Mouse (Mus musculus) thymus, adult 18-20 months (tissue): ENCODE data around the gene Frmpd1.
A peak's percentile ranks its signal among the peaks of the same experiment; 100 is the strongest.

Experiments
- DNase-seq, 2 experiments: peaks; one replicate each; pipeline ENCODE4 v3.0.0; 2022; ENCODE audit warnings: mixed read lengths in 2 of 2

Frmpd1 gene

DNA sequence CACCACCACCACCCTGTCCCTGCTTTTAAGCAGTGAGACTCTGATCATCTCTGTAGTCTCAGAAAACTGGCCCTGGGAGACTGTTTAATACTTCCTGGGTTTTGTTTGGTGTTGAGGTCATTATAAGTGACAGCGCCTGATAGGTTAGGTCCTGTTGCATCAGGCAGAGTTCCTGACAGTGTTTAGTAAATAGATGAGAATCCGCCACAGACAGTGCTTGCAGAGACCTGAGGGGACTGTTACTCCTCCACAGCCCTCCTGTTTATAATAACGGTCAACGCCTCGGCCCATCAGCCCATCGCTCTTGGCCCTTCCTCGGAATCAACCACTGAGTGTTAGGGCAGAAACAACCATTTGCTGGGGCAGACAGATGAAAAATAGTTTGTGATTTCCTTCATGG is 57.5 kb downstream of the Frmpd1 start:
- no peak for DNase-seq

DNA sequence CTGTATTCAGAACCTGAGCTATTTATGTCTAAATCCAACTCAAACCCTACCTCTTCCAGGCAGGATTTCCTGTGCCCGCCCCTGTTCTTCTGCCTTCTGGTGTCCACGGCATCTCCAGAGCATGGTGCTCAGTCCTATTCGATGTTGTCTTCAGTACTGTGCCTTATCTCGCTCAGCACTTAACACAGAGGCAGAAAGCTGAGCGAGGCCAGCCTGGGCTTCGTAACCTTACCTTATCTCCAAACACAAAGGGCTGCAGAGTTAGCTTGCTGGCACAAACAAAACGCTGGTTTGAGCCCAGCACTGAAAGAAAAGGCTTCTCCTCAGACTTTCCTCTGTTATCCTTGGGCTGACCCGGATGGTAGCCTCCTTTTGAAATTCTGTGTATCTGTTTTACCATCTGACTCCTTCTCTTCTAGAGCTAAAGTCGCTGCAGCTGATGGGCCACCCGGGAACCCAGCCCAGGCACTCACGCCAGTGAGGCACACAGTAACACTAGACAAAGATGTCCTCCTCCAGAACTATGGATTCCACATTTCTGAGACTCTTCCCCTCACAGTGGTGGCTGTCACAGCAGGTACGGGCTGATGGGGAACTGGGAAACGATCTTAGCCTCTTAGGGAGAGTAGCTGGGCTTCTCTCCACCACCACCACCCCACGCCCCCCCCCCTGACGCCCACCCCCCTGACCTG is 58.7 kb downstream of the Frmpd1 start:
- DNase-seq: no peak

GRCm38 (mm10) chr4:45251265-45251664 is 66.6 kb downstream of the Frmpd1 start:
- DNase-seq: no peak

DNA sequence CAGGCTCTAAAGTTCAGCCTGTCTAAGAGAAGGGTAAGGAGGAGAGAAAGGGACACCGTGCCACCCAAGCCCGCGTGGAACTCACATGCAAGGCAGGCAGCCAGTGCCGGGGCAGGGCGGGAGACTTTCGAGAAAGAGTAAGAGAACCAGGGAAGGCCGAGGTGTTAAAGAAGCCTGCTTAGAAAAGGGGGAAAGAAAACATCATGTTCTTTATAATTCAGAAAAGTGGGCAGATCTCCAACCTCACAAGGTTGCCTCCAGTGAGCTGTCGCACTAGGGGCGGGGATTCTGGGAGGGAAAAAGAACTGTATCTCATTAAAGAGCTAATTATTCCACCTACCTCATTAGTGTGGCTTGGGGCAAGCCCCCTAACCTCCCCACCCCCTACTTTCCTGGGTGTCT is 68.2 kb downstream of the Frmpd1 start:
- no peak for DNase-seq

DNA sequence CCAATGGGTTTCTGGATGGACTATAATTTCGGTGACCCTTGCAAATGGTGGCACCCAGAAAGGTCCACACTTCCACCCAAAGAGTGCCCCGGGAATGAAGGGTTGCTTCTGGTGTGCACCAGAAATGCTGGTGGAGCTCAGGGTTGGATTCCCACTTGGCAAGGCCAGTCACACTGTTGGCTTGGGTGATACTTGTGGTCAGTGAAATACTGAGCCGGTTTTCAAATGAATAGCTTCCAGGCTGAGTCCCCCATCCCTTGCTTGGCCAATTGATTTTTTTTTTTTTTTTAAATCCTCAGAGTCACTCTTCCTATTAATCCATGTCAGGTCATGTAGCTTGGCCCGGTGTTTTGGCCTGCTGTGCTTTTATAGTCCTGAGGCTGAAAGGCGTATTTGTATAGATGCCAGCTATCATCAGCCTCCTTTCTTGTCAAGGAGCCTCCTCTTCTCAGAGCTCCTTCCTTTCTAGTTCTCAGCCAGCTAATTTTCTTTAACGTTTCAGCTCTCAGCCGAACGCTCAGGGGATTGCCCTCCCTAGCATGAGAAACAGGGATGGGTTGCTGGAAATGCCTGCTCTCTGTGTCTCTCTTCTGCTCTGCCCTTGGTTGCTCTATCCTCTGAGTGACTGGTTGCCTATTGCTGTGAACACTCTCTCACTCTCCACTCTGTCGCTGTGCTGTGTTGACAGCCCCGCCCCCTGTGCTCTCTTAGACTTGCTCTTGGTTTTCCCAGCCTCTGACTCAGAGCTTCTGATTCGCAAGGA is 69.3 kb downstream of the Frmpd1 start:
- DNase-seq: no peak

GRCm38 (mm10) chr4:45259232-45259832 is 74.7 kb downstream of the Frmpd1 start:
- DNase-seq: no peak

DNA sequence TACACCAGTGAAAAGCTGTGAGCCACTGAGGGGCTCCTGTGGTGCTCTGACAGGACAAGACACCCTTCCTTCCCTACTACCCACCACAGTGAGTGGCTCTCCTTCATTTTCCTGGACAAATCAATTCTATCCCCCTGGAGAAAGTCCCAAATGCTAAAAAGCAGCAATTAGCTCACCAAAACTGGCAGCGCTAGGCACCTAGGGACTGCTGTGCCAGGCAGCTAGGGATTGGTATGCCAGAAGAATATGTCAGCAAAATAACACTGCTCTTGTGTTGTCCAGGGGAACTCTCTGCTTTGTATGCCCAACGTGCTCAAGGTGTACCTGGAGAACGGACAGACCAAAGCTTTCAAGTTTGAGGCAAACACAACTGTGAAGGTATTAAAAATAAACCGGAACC is 76.9 kb downstream of the Frmpd1 start:
- DNase-seq: no peak

DNA sequence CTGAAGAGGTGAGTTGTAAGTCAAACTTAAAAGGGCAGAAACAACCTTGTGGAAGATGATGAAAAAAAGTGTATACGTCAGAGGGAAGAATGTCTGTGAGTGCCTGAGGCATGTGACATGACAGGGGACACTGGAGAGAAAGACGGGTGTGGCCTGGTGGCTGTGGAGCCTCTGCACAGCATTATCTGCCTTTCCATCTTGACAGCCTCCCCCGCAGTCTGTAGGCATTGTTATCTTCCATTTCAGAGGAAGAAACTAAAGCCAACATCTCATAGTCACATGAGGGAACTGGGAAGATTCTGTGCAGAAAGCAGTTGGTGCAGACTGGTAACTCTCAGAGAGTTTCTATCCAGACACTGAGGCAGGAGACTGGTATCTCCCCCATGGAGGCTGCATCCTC is 83.2 kb downstream of the Frmpd1 start:
- DNase-seq: no peak

- DNase-seq: no peak
These were observed 86.4 kb downstream of the Frmpd1 start for GRCm38 (mm10) chr4:45271041-45271452.

GRCm38 (mm10) chr4:45275770-45276169 is 91.1 kb downstream of the Frmpd1 start:
- no peak for DNase-seq

GRCm38 (mm10) chr4:45279292-45279691 is 94.6 kb downstream of the Frmpd1 start:
- no peak for DNase-seq

GRCm38 (mm10) chr4:45279981-45280548 is 95.4 kb downstream of the Frmpd1 start:
- no peak for DNase-seq

DNA sequence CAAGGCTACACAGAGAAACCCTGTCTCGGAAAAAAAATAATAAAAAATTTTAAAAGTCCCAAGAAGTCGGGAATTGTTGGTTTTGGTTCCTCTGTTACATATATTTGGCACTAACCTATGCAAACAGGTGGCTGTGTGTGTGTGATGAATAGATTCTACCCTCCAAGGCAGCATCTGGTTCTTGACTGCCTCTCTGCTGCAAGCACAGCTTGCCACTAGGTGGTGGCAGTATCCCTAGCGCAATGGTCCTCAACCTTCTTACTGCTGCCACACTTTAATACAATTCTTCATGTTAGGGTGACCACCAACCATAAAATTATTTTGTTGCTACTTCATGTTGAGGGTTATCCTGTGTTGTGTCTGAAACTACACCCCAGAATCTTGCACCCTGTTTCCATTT is 101.6 kb downstream of the Frmpd1 start:
- no peak for DNase-seq

GRCm38 (mm10) chr4:45287906-45288305 is 103.2 kb downstream of the Frmpd1 start:
- no peak for DNase-seq

- peak; percentile 59 to 71 for DNase-seq
These were observed 112.2 kb downstream of the Frmpd1 start, which contains the start of gene Trmt10b for GRCm38 (mm10) chr4:45296662-45297564. Gene Trmt10b, plus strand, starts transcription at chr4:45297127.

DNA sequence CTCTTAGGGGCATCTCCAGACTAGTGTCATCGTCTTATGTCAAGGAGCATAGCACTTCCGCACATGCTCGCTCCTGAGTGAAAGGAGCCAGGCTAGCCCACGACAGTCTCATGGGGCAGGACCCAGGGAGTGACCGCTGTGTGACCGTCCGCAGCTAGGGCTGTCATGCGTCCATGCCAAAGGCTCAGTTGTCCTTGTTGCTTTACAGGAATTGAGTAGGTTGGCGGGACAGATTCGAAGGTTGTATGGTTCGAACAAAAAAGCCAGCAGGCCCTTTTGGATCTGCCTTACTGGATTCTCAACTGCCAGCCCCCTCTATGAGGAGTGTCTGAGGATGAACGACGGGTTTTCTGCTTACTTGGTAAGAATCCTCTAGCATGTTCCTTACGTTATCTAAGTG is 120.9 kb downstream of the Frmpd1 start:
- DNase-seq: no peak

GRCm38 (mm10) chr4:45308046-45308445 is 123.4 kb downstream of the Frmpd1 start:
- no peak for DNase-seq

DNA sequence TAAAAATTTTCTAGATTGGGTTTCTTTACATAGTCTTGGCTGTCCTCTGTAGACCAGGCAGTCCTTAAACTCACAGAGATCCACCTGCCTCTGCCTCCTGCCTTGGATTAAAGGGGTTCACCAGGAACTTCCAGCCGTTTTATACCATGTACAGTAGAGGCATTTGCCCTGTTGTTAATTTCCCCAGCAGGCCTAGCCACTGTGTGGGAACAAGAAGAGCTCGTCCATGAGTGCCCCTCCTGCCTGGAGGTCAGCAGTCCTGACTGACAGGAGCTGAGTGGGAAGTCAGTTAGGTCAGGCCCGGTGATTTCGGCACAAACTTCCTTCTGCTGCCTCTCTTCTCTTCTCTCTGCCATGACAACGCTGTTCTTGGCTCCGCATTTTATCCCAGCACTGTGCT is 123.9 kb downstream of the Frmpd1 start:
- no peak for DNase-seq

- no peak for DNase-seq
These were observed 126.4 kb downstream of the Frmpd1 start for GRCm38 (mm10) chr4:45311056-45311455.

DNA sequence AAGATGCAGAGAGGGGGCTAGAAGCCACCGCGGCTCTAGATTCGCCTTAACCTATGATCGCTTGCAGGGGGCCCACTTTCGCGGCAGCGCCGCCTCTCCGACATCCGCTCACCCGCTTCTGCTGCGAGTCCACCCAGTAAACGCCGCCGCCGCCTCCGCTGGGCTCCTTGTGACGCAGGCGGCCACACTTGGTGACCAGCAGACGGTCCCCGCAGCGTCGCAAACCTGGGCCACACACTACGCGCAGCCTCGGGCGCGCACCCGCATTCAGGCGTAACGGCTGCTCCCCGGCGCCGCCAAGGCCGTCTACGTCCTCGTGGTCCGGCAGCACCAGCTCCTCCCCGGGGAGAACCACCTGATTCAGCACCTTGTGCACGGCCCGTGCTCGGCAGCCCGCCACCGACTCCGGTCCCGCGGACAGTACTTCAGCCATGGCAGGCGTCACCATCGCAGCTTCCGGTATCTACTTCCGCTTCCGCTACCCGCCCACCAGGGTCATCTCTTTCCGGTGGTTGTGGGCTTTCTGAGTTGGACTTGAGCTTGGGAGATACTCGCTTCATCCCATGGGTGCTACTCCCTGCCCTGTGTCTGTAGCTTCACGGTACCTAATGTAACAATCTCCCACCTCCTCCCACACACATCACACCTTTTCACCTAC is 135.6 kb downstream of the Frmpd1 start:
- DNase-seq: peak; percentile 62 to 71

DNA sequence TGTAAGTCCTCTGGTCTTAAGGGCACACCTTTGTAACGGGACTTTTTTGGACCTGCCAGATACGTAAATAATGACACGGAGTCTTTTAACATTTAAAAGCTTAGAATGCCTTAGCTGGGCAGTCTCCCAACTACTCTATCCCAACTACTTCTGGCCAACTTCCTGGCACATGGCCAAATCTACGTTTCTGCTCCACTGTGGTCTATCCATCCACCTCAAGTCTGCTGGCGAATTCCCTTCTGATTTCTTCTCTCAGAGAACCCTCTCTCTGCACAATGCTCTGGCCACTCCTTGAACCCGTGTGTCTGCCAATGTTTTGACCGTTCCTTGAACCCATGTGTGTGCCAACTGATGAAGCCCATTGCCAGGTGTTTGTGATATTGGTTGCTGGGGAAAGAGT is 146.5 kb downstream of the Frmpd1 start:
- no peak for DNase-seq

GRCm38 (mm10) chr4:45332466-45332865 is 147.8 kb downstream of the Frmpd1 start:
- DNase-seq: no peak
